Mouse (Mus musculus): ENCODE data around the gene Slc25a11.

DNA sequence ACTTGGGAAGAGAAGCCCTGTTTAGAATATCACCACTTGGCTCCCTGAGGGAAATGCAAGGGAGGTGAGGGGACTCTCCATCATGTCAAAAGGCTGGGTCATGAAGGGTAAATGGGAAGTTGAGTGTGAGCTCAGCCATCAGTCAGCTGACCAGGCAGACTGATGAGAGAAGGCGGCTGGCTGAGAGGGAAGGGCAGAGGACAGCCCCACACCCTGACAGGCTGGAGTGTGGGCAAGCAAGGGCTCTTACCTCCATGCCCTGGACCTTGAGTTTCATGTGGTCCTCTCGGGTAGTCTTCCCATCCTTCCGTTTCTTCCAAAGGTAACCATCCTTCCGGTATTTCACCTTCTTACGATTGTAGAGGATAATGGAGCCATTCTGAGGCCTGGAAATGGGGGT is 36.4 kb upstream of the Slc25a11 start:
- no peak for TF ChIP-seq CTCF (IDR thresholded peaks at IDR 0.05; ENCODE audit: low read depth)
- no peak for TF ChIP-seq EP300 (IDR thresholded peaks at IDR 0.05; ENCODE audit: low read depth)

All from liver, postnatal 0 days (tissue).